Mouse (Mus musculus): Measurements from ENCODE around the gene Olfr524. TPM values are rescaled to one million over a fixed set of nuclear protein-coding genes. Genes with fewer than 3 reads are reported as not detected.

The Olfr524 gene
- not detected in 2 replicates for total RNA-seq (2014; fragmentation: Nextera tagmentation)
- not detected in 2 replicates for total RNA-seq (2017)

DNA sequence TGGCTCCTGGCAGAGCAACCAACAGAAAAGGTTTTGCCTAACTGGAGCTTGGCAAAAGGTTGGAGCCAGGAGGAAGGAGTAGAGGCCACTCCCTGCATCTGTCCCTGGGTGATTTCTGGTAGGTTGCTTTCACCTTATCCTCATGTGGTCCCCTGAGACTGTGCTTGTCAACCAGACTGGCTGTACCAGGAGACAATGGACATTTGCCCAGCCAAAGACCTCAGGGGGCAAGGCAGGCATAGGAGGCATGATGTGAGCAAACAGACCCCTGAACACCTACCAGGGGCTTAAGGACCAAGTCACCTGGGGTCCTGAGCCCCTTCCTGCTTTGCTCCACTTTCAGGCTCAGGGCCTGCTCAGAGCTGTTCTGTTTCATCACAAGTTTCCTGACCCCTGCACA is at the start of gene Olfr524:
Gene Olfr524 (minus strand): TSS at position 101 of the 400 bp plus-strand sequence.
- no peak for ATAC-seq (replicated peaks; ENCODE audit: poor library complexity, severe bottlenecking)

DNA sequence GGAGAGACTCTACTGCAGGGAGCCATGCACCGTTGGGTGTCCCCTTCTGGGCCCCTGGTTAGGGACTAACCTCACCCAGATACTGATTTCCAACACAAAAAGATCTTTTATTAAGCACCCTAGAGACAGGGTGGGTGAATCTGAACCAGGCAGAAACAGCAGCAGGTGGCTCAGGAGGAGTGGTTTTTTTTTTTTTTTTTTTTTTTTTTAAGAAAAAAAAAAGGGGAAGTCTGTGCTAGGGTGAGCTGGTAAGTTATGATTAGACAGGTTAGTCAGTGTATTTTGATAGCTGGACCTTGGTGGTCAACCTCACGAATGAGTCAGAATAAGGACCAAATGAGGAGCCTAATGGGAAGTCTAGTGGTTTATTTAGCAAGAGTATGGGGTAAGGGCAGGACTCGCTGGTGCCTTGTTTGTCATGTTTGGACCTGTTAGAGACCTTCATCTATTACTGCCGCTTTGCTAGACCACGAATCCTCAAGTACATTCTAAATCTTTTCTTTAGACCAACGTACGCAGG is 48.1 kb upstream of the Olfr524 start:
- ATAC-seq (replicated peaks; ENCODE audit: poor library complexity, severe bottlenecking), result peak; percentile 55

DNA sequence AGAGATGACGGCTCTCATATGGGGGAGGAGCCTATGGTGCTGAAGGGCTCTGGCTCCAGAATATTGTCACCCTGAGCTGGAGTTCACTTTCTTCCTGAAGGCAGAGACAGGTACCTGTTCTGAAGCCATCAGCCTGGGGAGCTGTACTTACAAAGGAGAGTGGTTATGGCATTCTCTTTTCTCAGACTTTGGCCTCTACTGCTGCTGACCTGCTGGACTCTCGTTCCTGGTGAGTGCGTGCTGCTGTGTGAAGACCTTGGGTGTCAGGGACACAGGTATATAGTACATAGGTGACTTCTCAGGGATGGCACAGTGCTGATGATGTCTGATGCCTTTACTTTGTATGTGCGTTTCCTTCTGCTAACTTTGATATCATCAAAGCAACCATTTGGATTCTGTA is 41.5 kb upstream of the Olfr524 start, which contains the start of gene 5830411N06Rik:
Gene 5830411N06Rik (plus strand): TSS at position 69 of the 400 bp plus-strand sequence.
- no peak for ATAC-seq (replicated peaks; ENCODE audit: poor library complexity, severe bottlenecking)

DNA sequence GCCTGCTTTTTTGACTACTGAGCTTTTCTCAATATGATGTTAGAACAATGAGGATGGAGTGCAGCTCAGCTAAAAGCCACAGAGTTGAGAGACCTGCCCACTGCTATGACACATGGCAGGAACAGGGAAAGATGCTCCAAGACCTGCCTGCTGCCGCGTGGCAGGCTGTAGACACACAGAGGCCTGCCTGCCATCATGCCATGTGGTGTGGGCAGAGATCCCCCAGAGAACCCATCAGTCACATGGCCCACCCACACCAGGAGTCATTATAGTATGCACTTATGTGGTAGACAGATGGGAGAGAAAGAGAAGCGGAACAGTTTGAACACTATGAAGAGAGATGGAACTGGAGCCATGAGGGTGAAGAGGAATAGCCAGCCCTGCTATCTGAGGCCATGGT is 27.9 kb upstream of the Olfr524 start:
- ATAC-seq (replicated peaks; ENCODE audit: poor library complexity, severe bottlenecking), result no peak

DNA sequence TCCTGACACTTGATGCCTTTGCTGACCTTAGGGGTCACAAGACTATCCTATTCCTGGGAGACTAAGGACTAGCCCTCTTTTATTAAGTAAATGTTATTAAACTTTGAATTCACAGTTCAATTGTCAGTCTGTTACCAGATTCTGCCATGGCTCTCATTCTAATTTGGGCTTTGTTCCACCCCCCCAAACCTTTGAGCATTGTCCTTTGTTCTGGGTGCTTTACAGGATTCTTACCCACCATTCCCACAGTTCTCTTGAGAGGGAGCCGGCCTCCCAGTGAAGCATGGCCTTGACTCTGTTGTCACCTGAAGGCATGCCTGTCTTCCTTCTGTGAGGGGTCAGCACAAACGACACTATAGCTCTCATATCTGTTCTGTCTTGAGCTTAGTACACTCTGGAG is 25.3 kb upstream of the Olfr524 start:
- ATAC-seq (replicated peaks; ENCODE audit: poor library complexity, severe bottlenecking), result no peak

DNA sequence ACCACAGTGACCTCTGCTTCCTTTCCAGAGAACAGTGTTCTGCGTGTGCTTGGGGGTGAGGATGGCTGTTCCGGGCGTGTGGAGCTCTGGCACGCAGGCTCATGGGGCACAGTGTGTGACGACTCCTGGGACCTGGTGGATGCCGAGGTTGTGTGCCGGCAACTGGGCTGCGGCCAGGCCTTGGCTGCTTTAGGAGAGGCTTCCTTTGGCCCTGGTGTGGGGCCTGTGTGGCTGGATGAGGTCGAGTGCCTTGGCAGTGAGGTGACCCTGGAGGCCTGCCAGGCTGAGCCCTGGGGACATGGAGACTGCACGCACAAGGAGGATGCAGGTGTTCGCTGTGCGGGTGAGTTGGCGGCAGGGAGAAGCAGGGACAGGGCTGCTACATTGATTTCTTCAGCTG is 22.7 kb upstream of the Olfr524 start:
- no peak for ATAC-seq (replicated peaks; ENCODE audit: poor library complexity, severe bottlenecking)

DNA sequence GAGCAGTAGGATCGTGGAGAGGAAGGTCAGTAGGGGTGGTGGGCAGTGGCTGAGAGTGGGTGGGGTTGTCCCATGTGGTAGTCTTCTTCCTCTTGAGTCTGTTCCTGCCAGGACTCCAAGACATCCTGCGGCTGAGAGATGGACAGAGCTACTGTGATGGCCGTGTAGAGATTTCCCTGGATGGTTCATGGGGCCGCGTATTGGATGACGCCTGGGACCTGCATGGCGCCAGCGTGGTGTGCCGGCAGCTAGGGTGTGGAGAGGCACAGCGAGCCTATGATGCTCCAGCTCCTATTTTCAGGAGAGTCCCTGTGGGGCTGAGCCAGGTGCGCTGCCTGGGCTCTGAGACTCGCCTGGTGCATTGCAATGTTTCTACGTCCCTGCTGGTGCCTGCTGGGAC is 18.4 kb upstream of the Olfr524 start:
- ATAC-seq (replicated peaks; ENCODE audit: poor library complexity, severe bottlenecking), result no peak

DNA sequence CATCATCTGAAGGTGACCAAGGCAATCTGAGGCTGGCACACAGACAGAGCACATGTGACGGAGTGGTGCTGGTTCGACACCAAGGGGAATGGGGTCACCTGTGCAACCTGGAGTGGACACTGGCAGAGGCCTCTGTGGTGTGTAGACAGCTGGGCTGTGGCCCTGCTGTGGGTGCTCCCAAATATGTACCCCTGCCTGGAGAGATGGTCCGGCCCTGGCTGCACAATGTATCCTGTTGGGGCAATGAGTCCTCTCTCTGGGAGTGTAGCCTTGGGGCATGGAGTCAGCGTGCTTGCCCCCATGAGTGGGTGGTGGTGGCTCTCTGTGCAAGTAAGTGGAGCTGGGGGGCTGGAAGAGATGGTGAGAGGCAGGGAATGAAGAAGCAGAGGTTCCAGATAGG is 14.6 kb upstream of the Olfr524 start:
- no peak for ATAC-seq (replicated peaks; ENCODE audit: poor library complexity, severe bottlenecking)

DNA sequence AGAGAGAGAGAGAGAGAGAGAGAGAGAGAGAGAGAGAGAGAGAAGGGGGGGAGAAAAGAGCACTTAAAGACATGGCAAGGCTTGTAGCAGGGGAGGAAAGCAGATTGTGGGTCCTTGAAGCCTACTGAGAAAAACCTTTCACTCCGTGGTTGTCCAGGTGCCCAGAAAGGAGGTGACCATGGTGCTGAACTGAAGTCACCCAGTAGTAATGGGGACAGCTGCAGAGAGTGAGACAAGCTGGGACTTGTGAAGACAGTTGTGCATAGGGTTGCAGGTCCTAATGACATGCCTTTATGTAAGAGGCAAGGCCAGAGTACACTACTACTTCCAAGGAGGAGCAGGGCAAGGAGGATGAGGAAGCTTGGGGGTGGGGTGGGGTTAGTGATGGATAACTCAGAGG is 13.5 kb upstream of the Olfr524 start:
- no peak for ATAC-seq (replicated peaks; ENCODE audit: poor library complexity, severe bottlenecking)

DNA sequence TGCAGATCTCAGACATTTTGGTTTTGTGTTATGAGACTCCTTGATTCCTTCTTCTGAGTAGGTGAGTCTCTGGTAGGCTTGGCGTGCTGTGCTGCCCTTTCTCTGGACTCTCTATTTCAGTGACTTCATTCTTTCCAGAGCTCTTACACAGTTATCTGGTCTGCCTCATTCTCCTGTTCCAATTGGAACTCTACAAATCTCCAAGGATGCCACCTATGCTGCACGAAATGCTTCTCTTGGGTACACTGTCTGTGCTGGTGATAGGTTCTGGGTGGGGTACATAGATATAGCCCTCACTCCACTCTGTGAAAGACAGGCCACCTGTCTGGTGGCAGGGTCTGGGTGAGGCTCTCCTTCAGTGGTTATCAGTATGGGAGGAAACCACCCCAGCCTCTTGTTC is 12.2 kb upstream of the Olfr524 start, which contains the start of gene Cd163l1:
Gene Cd163l1 (plus strand): TSS at position 301 of the 400 bp plus-strand sequence.
- ATAC-seq (replicated peaks; ENCODE audit: poor library complexity, severe bottlenecking), result no peak

DNA sequence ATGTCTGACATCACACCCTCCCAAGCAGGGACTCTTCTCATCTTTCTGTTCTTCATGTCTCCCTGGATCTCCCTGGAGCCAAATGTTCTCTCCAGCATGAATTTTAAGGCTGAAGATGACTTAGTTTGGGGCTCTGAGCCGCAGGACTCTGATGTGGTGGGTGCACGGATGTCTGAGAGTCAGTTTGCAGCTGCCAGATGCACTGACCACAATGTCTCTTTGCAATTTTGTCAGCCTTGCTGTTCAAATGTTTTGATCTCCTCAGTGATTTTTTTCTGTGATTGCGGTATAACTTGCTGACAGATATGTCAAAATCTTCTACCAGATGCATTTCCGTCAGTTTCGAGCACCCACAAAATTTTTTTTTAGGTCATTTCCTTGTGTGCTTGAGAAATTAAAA is 8.1 kb upstream of the Olfr524 start:
- ATAC-seq (replicated peaks; ENCODE audit: poor library complexity, severe bottlenecking), result no peak

DNA sequence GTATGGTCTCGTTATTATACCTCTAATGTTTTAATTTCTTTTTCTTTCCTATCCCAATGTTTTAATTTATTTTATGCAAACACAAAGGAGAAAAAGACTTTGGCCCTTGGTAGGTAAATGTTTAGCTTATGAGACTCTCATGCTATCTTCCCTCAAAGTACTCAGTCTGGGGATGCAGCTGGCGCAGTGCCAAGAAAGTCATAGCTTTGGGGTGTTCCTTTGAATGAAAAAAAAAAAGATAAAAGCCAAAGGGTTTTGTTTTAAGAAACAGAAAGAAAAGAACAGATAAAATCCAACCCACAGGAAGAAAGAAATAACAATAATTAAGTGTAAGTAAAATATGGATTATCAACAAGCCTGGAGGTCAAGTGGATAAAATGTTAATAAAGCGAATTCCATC is 2.9 kb upstream of the Olfr524 start:
- no peak for ATAC-seq (replicated peaks; ENCODE audit: poor library complexity, severe bottlenecking)

DNA sequence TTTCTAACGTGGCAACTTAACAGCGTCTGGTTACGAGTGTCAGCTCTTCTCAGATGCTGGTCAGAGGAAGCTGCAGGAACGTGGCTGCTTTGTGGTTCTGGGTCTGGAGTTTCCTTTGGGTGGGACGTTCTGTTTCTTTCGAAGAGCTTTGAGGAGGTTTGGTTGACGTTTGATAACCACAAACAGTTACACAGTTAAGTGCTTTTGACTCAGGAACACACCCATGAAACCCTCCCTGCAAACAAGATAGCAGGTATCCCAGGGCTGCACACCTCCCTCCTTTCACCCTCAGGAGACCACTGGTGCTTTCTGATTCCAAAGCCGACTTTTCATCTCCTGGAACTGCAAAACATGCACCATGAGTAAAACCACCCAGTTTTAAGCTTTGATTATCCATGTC is 2.4 kb upstream of the Olfr524 start:
- ATAC-seq (replicated peaks; ENCODE audit: poor library complexity, severe bottlenecking), result no peak

DNA sequence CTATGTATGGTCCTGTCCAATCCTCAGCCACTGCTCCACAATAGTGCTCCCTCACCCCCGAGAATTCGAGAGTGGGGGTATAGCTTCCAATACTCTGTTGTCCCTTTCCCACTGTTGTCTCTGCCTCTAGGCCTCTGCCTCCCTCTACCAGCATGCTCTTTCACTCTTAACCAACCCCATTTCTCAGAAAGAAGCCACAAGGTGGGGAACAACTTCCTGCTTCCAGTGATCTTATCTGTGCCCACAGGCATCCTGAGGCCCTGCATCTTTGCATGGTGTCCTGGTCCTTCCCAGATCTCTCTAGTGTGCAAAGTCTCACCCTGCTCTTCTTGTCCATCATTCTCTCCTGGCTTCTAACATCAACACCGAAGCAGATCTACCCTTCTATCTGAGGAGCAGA is 1.1 kb upstream of the Olfr524 start:
- 0 out of 2 replicates have a peak, but pooled peaks have one; percentile 17 for ATAC-seq (replicated peaks; ENCODE audit: poor library complexity, severe bottlenecking)

DNA sequence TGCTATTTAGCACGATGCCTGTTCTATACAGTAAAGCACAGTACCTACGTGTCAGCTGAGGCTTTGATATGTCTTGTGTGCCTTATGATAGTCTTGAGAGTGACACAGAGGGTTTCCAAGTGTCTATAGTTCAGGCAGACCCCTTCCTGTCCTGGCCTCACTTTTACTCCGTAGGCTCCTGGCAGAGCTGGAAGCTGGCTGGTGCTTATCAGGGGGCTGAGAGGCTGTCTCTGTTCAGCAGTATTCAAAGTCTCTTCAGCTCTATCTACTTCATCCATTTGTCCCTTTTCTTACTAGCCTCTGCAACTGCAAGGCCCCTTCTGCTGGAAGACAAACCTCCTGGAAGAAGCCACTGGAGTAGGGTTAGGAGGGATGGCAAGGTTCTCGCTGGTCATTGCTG is 4.7 kb downstream of the Olfr524 start:
- no peak for ATAC-seq (replicated peaks; ENCODE audit: poor library complexity, severe bottlenecking)

DNA sequence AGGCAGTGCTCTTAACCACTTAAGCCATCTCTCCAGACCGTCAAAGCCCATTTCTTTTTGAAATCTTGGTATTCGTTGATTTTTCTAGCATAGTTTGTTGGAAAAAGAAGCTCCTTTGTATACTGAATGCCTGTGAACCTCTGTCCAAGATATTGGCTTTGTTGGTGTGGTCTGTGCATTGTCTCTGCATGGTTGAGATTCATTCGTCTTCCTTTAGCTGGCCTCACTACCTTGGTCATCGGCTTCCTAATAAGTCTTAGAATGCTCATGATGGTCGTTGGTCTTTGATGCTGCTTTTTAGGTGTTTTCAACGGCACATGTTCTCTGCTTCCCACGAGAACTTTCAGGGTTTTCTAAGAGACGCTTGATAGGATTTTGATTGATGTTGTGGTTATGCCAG is 9.8 kb downstream of the Olfr524 start:
- no peak for ATAC-seq (replicated peaks; ENCODE audit: poor library complexity, severe bottlenecking)

DNA sequence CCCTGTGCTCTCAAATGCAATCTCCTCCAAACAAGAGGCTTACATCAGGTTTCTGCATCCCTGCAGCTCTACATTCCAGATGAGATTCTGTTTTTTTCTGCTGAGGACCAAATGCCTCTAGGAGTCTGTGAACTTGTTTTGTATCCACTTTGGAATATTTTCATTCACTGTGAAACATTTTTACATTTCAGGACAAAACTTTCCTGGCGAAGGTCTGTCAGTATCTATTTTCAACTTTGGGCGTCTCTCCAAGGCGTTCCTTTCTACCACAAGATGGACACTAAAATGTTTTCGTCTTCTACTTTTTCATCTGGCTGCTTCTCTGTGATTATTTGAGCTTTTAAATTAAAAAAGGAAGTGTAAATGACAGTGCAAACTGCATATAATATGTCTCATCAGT is 11.7 kb downstream of the Olfr524 start:
- ATAC-seq (replicated peaks; ENCODE audit: poor library complexity, severe bottlenecking), result no peak

DNA sequence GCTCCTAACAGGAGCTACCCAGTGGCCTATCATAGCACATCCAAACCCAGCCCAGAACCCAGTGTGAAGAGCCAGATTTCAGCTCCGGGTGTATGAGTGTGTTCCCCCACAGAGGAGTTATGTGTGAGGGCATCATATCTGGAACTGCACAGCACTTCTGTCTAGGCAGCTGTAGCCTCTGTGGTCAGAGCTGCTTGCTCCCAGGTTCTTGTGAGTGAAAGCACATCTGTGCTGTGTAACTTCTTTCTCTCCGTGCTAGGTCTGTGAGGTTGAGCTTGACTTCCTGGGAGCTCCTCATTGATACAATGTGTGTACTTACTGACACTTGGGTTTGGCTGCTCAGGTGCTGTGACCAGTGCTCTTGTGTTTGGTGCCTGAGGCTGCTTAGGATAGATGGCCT is 12.9 kb downstream of the Olfr524 start:
- ATAC-seq (replicated peaks; ENCODE audit: poor library complexity, severe bottlenecking), result no peak

DNA sequence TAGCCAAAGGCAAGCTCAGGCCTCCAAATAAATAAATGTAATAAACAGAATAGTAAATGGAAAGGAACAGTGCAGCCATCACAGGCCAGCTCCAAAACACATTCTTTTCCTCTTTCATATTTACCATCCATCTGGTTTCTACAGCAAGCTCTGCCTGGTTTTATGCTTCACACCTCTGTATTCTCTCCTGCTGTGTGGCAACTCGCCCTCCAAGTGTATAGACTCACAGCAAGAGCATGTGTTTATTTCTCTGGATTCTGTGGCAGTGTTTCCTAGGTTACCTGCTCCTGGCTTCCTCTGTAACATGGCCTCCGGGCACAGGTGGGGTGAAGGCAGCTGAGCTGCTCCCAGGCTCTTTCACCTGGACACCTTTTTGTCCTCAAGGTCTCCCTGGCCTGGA is 13.3 kb downstream of the Olfr524 start:
- no peak for ATAC-seq (replicated peaks; ENCODE audit: poor library complexity, severe bottlenecking)

DNA sequence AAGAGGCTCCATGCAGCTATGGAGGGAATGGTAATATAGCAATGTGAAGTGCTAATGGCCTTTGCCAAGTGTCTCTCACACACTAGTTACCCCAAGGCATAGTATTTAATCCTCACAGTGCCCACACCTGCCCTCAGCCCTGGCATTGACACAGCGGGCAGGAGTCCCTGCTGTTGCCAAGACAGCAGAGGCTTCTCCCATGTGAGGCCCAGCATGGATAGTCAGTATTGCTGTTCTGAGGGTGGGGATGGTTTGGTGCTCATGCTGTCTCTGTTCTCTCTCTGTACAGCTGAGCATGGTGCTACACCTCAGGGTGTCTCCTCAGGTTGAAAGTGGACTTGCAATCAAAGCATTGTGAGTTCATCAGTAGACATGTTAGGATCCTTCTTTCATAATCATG is 15.3 kb downstream of the Olfr524 start:
- ATAC-seq (replicated peaks; ENCODE audit: poor library complexity, severe bottlenecking), result no peak

DNA sequence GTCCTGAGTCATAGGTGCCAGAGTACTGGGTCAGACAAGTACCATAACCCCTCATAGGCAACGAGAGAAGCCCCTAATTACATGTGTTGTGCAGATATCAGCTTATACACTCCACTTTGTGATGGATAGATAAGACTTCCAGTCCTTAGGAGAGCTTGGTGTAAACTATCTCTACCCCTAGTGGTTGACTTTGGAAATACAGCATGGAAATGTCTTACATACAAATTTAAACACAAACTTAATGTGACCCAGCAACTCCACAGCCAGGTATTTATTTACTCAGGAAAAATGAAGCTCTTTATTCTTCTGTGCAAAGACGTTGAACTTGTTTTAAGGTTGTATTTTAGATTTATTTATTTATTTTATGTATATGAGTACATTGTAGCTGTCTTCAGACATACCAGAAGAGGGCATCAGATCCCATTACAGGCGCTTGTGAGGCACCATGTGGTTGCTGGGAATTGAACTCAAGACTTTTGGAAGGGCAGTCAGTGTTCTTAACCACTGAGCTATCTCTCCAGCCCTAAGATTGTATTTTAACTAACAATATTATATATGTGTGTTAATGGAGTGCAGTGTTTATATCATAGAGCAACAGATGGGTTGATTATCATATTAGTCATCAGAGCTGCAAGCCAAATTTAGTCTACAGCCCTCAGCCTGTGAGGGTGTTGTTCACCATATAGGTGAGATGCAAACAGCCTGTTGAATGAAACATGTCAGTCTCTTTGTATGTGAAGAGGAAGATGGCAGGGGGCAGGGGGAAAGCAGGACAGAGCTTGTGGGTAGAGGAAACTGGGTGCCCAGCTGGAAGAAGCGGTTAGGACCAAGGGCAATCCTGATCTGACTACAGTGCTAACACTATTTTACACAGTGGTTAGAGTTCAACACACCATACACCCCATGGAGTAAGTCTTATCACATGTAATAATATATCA is 17.1 kb downstream of the Olfr524 start:
- ATAC-seq (replicated peaks; ENCODE audit: poor library complexity, severe bottlenecking), result peak; percentile 40; the same call in 1 of the 2 replicates

All from granulocyte monocyte progenitor cell, adult 5-6 weeks (primary cell).